Mouse (Mus musculus) cerebellum, postnatal 25 days (tissue): Measurements from ENCODE around the gene Ythdc1.
"Not testable (repeated sequence)": the region's sequence is repeated elsewhere in the genome, so short reads cannot be mapped to it uniquely, and the experiment has no call there.

Experiments used
- DNase-seq, 2 experiments: peaks; one replicate each; pipeline ENCODE4 v3.0.0; 2021; ENCODE audit warnings: mixed read lengths in 2 of 2

Ythdc1 gene

DNA sequence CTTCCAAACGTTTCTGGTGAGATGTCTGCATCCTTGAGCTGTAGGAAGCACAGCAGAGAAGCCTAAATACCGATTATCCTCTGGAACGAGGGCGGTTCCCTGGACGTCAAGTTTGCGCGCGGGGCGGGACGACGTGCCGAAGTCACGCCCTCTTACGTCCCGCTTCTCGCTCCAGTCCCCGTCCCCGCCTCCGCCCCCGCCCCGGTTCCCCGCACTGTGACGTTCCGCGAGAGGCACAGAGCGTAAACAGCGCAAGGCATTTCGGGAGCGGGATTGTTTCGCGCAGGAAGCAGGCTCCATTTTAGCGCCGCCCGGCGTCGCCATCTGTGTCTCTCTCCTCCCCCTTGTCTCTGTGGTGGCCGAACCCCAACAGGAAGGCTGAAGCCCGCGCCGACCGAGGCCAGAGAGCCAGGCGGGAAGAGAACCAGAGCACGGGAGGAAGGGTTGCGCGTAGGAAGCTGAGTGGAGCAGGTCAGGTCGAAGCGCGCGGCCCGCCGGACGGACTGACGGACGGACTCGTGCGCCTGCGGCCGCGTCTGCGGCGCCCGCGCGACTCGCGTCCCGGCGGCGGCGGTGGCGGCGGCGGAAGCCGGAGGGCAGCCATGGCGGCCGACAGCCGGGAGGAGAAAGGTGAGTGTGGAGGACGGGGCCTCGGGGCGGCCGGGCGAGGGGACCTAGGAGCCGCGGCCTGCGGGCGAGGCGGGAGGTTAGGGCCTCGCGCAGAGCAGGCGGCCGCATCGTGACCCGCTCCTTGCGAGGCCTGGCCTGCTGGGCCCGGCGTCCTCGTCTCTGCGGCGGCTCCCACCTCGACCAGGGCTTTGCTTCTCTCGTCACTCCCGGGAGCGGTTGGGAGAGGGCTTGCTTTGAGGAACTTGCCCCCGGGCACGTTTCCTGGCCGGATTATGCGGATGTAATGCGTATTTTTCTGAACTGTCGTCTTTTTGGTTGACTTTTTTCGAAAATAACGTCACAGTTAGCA, at the start of gene Ythdc1:
Gene Ythdc1 (plus strand): TSS at position 260 of the 979 bp plus-strand sequence.
- DNase-seq: peak; percentile 96 to 98

DNA sequence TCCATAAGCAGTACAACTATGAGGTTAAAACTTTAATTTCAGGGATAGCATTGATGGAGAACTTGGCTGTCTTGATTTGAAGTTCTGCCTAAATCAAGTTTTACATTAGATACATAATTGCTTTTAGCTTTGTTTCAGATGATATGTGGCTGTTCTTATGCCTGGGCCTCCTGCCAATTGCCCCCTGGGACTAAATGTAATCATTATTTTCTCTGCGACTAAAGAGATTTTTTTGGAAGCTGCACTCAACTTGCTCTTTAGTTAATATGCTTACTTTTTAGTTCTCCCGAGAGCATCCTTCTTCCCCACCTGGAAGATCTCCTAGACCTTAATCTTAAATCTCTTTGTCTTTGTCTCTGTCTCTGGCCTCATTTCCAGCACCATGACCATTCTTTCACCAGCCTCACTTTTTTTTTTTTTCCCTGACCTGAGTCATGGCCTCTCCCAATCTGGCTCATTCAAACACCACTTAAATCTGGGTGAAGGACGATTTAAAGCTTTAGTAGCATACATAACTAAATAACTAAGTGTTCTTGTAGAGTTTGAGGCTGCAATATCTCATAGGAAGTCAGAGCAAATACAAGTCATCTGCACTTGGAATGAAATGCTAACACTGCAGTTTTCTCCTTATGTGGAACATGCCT, 34.9 kb upstream of the Ythdc1 start:
- DNase-seq: no peak

DNA sequence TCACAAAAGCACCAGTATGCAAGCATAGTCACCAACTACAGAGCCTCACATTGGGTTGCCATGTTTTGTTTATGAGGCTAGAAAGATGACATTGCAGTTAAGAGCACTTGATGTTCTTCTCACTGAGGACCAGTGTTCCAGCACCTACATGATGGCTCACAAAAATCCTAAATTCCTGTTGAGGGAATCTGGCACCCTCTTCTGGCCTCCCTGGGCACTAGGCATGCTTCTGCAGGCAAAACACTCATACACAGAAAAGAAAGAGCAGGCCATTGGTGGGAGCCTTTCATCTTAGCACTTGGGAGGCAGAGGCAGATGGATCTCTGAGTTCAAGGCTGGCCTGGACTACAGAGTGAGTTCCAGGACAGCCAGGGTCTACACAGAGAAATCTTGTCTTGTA, 33.0 kb upstream of the Ythdc1 start:
- DNase-seq: no peak

DNA sequence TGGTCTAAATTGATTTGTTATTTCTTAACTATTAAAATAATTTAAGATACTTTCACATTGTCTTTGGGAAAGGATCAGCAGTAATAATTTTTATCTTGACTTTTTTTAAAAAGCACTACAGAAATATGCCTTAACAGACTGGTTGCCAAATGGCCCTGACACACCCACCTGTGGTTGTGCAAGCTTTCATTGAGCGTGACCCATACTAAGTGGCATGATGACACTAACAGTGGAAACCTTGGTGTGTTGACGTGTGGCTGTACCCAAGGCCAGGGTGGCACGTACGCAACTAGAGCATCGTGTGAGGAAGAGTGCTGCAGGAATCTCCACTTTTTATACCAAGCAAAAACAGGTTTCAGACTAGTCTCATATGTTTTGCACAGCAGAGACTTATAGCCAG, 27.1 kb upstream of the Ythdc1 start:
- no peak for DNase-seq

DNA sequence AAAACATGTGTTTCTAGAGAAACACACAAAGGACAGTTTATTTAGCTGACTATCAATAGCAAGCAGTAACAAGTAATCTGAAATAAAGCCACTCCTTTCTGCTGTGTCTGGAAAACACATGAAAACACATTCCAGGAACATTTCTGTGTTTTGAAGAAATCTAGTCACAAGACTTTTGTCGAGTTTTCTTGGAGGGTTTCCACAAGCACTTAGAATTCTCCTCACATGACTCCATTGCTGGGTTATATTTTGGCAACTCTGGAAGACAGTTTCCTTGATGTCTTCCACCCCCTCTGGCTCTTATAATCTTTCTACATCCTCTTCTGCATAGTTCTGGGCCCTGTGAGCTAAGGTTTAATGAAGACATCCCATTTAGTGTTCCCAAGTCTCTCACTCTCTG, 25.6 kb upstream of the Ythdc1 start:
- no peak for DNase-seq

DNA sequence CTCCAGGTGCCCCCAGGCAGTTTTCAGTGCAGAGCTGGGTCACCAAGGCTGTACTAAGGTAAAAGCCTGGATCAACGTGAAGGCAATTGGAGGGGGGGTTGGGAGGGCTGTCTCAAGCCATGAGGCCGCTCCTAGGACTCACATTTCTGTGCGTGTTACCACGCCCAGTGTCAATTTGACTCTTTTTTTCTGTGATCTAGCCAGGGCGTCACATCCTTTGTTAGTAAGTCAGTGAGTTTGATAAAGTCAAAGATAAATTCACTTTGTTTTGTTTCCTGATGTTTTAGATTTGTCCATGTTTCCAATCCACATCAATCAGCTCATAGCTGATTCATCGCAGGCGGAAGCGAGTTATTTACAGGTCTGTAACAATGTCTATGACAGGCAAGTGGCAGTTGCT, 21.0 kb upstream of the Ythdc1 start:
- no peak for DNase-seq

DNA sequence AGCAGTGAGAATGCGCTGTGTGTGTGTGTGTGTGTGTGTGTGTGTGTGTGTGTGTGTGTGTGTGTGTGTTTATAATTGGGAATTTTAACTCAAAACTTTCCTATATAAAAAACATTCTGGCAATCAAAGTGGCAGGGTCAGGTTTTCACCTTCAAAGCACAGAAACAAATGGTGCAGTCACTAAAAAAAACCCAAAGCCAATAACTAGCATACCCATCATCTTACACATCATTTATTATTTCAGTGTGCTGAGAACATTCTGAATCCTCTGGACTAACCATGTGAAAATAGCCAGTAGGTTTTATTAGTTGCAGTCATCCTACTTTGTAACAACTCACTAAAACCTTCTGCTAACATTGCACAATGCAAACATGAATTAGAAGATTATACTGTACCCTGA, 19.8 kb upstream of the Ythdc1 start:
- no peak for DNase-seq

DNA sequence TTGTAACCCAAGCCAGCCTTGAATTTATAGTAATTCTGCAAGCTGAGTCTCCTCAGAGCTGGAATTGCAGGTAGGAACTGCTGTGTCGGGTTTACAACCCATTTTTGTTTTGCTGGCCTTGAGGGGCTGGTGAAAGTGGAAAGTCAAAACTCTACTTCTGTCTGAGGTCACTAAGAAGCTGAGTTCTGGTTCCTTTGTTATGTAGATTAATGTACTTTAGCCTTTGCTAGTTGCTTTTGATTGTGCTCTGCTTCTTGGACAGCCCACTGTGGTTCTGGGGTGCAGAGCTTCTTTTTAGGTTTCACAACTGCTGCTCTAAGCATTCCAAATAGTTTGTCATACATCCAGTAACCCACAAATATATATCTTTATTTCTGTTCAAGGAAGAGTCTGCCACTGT, 17.2 kb upstream of the Ythdc1 start:
- DNase-seq: no peak

DNA sequence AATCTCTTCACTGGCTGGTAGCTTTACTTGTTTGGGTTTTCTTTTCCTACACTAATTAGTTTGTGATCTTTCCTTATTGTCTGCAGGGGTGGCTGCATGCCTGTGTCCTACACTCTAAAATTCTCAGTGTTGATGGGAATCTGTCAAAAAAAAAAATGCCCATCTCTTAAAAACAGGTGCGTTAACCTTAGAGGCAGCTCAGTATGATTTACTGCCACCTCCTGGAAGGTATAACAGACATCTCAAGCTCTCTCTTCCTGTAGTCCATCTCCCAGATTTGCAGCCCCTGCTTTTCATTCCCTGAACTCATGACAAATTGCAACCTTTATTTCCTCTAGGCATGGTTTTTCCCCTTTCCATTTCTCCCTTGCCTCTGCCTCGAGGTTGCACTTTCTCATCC, 14.1 kb upstream of the Ythdc1 start:
- DNase-seq: no peak

DNA sequence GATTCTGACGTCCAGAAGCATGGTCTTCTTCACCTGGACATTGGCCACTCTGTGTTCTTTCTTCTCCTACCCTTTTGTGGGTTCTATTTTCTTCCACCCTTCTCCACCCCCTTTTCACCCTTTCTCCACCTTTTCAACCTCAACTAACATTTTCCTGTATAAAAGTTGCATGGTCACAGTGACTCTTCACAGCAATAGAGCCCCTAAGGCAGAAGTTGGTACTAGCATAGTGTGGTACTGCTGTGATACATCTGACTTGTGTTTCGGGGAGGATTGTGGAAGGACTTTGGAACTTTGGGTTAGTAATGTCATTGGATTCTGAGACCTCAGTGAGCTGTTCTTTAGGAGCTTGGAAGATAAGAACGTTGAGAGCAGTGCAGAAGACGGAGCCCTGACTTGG, 11.8 kb upstream of the Ythdc1 start:
- no peak for DNase-seq

DNA sequence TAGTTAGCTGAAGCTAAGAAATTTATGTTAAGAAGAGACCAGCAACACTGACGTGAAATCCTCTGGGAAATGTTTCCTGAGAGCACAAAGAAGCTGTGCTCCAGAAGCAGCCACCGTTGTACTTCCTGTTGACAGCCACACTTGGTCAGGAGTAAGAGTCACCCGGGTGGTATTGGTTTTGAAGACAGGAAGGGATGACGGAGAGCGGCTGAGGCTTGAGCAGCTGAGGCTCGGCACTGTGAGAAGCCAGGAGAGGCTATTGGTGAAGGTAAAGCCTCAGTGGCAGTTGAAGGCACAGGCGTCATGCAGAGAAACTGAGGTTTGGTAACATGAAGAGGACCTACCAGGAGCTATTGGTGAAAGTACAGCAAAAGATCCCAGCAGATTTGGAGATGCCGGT, 11.2 kb upstream of the Ythdc1 start:
- no peak for DNase-seq

DNA sequence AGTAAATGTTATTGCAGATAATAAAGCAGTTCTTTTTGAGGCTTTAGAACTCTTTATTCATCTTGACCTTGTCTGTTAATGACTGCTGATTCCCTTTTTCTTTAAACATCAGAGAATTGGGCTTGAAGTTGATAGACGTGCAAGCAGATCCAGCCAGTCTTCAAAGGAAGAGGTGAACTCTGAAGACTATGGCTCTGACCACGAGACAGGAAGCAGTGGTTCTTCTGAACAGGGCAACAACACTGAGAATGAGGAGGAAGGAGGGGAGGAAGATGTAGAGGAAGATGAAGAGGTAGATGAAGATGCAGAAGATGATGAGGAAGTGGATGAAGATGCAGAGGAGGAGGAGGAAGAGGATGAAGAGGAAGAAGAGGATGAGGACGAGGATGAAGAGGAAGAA, 12.8 kb downstream of the Ythdc1 start:
- no peak for DNase-seq

DNA sequence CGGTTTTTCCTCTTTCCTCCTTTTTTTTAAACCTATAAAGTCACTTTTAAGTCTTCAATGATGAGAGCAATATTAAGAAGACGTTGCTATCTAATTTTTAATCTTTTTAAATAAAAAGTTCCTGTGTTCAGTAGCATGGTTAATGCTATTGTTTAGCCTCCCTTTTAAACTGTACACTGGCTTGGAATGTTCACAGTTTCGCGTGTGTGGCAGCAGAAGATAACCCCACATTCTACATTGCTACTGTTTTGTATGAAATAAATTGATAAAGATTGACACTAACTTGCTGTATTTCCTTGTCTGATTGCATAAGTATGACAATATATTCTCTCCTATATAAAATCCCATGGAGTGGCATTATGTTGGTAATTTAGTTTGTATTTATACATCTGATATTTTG, 32.4 kb downstream of the Ythdc1 start:
- DNase-seq: not testable (repeated sequence)

DNA sequence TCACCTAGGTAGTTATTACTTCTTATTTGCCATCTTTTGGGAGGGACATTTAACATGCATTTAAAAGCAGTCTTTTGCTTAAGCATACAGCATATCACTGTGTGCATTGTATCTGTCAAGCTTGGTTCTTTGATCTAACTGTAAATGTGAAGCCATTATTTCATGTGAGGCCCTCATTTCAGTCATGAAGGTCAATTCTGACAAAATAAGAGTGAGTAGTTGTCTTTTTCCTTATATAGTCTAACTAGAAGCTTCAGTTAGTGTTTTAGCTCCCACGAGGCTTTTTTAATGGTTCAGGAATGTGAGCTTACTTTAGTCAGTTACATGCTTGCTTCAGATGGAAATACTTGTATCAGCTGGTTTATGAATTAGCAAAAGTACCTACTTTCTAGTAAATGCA, 34.1 kb downstream of the Ythdc1 start:
- no peak for DNase-seq

DNA sequence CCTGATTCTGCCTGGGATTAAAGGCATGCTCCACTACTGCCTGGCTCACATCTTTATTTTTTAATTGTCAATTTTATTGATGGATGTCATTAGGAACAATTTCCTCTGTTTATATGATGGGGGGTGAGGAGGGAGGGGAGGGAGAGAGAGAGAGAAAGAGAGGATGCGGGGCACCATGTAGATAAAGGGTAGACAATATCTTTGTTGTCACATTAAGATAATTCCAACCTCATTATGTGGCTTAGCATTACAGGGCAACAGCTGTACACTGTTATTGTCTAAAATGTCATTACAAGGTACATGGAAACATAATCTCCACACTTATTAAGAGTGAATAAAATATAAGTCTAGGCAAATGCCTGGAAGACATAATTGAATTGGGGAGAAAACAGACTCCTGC, 35.5 kb downstream of the Ythdc1 start:
- DNase-seq: no peak

DNA sequence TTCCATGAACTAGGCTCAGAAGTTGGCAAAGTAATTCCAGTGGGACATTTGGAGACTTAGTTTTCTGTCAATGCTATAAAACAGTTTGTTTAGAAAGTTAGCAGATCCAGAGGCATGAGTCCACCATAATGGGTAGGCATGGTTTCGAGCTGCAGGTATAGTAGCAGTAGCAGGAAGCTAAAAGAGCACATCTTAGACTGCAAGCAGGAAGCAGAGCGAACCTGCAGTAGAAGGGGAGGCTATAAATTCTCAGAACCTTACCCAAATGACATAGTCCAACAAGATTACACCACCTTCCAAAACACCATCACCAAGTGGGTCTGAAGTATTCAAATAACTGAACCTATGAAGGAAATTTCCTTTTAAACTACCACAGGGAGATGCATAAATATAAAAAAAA, 36.2 kb downstream of the Ythdc1 start:
- no peak for DNase-seq

DNA sequence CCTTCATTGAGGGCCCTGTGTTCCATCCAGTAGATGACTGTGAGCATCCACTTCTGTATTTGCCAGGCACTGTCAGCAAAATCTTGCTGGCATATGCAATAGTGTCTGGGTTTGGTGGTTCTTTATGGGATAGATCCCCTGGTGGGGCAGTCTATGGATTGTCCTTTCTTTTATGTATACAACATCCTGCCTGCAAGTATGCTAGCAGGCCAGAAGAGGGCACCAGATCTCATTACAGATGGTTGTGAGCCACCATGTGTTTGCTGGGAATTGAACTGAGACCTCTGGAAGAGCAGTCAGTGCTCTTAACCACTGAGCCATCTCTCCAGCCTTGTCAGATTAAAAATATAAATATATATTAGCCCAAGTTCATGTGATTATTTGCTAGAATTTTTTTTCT, 37.2 kb downstream of the Ythdc1 start:
- not testable (repeated sequence) for DNase-seq

DNA sequence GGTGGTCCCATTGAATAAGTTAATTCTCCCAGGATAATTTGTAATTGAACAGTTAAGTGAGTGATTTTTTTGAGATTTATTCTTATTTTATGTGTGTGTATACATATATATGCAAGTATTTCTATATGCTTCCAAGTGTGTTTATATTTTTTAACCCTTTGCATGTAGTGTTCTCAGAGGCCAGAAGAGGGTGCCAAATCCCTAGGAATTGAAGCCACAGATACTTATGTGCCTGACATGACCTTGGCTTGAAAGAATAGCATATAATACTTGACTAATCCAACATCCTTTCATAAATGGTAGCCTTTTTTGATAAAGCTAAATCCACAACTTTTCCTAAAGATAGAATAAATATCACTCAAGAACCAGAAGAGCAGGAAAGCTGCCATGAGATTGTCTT, 46.1 kb downstream of the Ythdc1 start:
- DNase-seq: peak in 1 of 2 experiments; percentile 34

DNA sequence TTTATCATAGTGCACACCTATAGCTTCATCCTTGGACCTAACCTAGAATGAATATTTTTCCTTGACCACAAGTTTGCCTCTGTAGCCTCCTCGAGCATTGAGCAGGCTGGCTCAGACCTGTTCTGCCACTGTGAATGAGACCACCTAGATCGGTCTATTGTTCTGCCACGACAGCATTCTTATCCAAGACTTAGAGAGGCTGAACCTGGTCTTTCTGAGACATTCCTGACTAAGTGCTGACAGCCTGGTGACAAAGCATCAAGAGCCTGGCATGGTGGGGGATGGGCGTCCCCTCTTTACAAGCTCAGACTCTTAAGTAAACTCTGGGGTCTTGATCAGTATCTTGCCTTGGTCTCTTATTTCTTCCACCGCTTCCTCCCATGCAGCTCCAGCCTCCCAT, 47.6 kb downstream of the Ythdc1 start:
- no peak for DNase-seq

DNA sequence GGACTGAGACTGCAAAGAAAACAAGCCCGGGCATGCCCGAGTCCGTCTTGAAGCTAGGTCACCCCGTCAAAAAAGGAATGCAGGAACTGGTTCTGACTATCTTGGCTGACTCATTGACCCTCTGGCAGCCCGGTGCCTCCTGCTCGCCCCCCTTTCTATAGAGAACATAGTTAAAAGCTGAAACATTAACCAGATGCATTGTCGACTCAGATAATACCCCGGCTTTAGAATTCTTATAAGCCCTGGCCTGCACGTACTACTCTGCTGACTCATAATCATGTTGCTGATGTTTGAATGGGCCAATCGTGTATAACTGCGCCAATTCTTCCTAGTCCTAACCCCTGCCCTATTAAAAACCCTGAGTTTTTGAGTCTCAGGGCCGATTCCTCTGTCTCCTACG, 52.5 kb downstream of the Ythdc1 start:
- not testable (repeated sequence) for DNase-seq

DNA sequence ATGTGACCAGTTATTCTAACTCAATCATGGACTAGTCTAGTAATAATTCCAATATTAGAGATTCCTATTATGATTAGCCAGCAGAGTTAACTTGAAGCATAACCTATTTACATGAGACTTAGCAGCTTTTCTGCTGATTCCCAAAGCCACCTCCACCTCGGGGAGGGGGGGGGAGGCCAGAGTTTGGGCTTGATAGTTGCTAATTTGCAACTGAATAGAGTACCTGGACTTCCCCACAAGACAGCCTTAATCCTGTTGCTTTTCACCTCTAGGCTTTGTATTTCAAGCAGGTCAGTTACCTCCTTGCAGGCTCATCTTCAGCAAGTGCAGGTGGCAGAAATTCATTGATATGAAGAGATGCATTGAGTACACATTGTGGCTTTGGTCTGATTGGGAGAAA, 53.7 kb downstream of the Ythdc1 start:
- no peak for DNase-seq

DNA sequence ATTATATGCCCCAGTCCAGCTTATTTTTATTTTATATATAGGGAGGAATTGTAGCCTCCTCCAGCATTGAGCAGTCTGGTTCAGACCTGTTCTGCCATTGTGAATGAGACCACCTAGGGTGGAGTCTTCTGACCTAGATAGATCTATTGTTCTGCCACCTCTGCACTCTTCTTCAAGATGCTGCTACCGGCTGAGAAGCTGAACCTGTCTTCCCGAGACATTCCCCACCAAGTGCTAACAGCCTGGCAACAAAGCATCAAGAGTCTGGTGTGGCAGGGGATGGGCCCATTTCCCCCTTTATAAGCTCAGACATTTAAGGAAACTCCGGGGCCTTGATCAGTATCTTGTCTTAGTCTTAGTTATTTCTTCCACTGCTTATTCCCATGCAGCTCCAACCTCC, 54.3 kb downstream of the Ythdc1 start:
- no peak for DNase-seq

DNA sequence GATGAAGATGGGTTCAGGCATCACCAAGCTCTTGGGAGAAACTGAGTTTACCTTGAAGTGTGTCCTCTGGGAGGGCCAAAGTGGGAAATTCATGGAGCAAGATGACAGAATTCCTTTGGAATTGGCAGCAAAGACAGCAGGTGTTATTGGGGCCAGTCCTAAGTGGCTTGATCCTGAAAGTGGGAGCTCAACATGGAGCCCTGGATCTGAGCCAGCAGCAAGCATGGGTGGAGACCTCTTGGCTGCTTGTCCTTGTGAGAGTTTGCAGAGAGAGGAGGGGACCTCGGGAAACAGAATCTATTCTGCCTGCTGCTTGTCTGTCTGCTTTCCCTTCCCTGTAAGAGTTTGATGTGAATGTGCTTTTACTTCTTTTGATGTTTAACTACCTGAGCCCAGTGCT, 67.9 kb downstream of the Ythdc1 start:
- DNase-seq: peak; percentile 18 to 52
